Mouse (Mus musculus) CH12.LX (cell line): ENCODE results near the gene Hist1h2bf.

ENCODE experiments used
- EP300 ChIP-seq: IDR thresholded peaks from 2 replicates; pipeline ENCODE4 v1.6.1; 2011; ENCODE audit warnings: low read length, improper control_type of control experiment
- ETS1 ChIP-seq: conservative IDR thresholded peaks from 2 replicates; pipeline ENCODE4 v1.6.1; 2012; ENCODE audit warnings: low read depth, mild to moderate bottlenecking, inconsistent platforms, low read length, improper control_type of control experiment, moderate library complexity
- POLR2A ChIP-seq: IDR thresholded peaks from 2 replicates; pipeline ENCODE4 v1.6.1; 2011; ENCODE audit warnings: low read depth, mild to moderate bottlenecking, improper control_type of control experiment, low read length

- TF ChIP-seq POLR2A = no peak
- TF ChIP-seq EP300 = no peak
- no peak for TF ChIP-seq ETS1
Observed at GRCm38 (mm10) chr13:23595185-23595584, 21.2 kb upstream of the Hist1h2bf start.
